Mouse (Mus musculus): ENCODE data around the gene Olfr805. TPM values are rescaled to one million over a fixed set of nuclear protein-coding genes. Genes with fewer than 3 reads are reported as not detected.

Olfr805 gene
- total RNA-seq (2021), result not detected
- long read RNA-seq, experiment 1, result 0 reads
- long read RNA-seq, experiment 2, result 0 reads

DNA sequence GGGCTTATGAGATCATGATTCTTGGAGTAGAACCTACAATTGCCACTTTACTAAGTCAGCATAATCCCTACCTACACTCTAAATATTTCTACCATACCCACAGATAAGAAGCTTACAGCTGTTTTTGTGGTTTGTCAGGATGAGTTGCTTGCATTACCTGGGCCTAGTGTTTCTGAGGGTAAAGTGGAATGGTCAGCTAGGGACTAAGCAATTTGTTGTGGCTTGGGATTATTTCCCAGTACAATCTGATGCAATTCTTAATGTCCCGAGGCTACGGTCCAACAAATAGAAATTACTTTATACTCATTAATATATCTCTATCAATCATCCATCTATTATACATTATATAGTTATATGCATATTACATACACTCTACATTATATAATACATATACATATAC is at the start of gene Olfr805:
TSS of gene Olfr805 (minus strand) at position 101 of the 400 bp plus-strand sequence.
- DNase-seq (ENCODE audit: low spot score), result no peak

DNA sequence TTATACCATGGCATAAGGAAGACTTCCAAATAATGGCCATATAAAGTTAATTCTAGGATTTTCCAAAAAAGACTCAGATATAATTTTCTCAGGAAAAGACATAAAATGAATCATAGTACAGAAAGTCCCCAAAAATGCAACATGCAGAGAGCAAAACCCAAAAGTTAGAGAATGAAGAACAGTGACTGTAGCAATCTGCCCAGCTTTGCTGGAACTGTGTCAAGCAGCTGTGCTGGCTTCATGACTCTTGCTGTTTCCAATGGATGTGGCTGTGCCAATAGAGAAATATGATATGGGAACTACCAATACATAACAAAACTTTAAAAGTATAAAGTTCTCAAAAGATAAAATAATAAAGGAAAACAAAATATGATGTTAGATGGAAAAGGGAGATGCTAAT is 48.9 kb upstream of the Olfr805 start:
- DNase-seq (ENCODE audit: low spot score), result peak; percentile 46

DNA sequence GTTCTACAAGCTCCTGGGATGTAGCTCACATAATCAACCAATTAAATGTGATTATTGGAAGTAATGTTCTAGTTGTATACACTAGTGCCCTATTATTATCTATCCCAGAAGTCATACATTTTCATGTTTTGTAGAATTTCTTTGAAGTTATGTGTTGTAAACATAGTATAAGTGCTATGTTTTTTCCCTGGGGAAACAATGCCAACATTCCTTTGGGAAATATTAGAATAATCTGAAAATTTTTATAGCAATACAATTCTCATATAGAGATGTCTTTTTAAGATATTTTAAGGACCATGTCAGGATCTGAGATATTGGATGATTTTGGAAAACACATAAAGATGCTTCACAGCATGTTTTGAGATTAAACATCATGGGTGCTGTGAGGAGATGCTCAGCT is 45.2 kb upstream of the Olfr805 start, which contains the start of gene Olfr809:
TSS of gene Olfr809 (plus strand) at position 301 of the 400 bp plus-strand sequence.
- DNase-seq (ENCODE audit: low spot score), result no peak

DNA sequence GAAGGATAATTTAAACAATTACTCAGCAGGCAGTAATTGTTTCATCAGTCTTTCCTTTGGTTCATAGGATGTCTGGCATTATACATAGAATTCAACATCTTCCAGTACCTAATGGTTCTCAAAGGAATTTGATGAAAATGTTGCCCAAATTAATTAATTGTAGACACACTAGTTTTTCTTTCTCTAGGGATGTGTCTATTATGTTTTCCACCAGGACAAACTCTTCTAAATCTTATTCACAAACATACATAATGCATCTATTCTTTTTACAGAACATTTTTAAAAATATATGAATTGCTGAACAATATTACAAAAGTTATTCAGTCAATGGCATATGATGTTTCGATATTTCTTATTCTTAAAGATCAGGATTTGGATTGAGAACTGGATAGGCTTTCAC is 36.0 kb upstream of the Olfr805 start, which contains the start of gene Olfr808:
TSS of gene Olfr808 (plus strand) at position 301 of the 400 bp plus-strand sequence.
- DNase-seq (ENCODE audit: low spot score), result no peak

DNA sequence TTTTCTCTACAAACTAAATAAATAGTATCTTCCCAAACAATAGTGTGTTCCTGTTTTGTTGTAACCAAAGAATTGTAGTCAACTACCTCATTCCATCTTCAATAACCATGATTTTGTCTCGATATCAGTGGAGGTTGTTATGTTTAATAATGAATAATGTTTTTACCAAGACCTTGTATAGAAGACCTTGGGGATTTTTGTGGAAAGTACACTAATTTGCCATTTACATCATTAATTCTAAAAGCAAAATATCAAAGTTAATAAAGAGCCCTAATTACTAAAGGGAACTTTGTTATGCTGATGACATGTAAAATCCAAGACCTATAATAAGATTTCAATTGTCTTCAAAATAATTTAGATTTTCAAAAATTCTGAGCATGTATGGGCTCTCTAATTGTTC is 28.5 kb upstream of the Olfr805 start, which contains the start of gene Olfr807:
TSS of gene Olfr807 (minus strand) at position 101 of the 400 bp plus-strand sequence.
- no peak for DNase-seq (ENCODE audit: low spot score)

DNA sequence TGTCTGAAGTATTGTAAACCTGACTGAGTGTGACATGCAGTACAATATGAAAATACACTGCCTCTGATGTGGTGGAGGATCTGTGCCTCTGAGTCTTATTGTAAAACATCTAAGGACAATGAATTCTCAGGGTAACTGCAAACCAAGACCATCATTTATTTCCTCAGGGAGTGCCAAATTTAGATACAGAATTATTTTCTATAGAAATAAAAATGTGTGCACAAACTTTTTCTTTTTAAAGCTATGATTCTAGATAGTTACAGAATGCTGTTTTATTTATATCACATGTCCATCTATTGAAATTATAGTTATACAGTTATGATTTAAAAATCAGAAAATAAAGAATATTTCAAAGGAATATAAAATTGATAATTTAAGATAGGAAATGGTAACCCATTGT is 12.6 kb upstream of the Olfr805 start, which contains the start of gene Olfr806:
TSS of gene Olfr806 (minus strand) at position 101 of the 400 bp plus-strand sequence.
- DNase-seq (ENCODE audit: low spot score), result no peak

DNA sequence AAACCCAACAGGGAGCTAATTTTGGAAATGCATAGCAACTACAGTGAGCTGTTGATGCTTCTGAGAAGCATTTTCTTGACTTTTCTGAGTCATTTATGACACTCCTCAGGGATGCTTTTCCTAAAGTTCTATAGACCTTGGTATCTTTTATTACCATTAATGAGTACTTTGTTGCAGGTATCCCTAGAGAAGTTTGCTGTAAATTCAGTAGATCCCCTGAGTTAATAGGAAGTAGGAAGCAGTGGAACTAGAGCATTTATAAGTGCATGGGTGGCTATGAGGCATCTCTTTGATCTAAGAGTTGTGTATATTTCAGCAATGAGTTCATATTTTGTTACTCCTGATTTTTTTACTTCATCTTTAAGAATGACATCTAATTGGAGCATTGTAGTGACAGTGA is 26.3 kb downstream of the Olfr805 start, which contains the start of gene Olfr804:
TSS of gene Olfr804 (plus strand) at position 301 of the 400 bp plus-strand sequence.
- DNase-seq (ENCODE audit: low spot score), result no peak

DNA sequence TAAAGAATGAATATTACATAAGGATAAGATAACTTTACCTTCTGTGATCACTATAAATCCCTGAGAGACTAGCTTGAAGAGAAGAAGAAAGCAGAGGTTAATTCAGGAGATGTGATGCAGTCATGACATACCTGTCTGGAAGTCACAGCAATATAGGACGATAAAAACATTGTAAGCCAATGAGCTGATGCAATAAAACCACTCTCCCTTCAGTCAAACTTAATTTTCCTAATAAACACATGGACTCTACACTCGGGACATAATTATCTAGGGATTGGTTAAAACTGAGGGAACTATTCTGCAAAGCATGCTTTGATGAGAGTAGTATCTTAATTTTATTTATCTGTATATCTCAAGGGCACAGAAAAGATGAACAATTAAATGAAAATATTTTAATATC is 35.0 kb downstream of the Olfr805 start, which contains the start of gene Olfr803:
TSS of gene Olfr803 (minus strand) at position 101 of the 400 bp plus-strand sequence.
- DNase-seq (ENCODE audit: low spot score), result no peak

DNA sequence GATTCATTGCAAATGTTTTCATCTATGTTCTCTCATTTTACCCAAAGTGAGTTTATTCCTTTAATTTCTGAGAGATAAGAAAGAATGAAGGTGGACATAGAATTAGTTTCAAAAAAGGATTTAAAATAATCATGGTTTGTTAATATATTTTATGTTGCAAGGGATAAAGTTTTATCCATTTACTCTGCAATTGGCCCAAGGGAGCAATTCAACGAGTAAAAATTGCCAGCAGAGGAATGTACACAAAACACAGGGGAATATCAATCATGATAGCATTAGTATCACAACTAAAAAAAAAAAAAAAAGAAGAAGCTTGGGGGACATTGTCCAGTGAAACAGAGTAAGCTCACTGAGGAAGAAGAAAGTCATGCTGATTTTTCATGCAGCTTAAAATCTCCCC is 41.1 kb downstream of the Olfr805 start, which contains the start of gene Olfr802:
TSS of gene Olfr802 (minus strand) at position 101 of the 400 bp plus-strand sequence.
- DNase-seq (ENCODE audit: low spot score), result no peak

DNA sequence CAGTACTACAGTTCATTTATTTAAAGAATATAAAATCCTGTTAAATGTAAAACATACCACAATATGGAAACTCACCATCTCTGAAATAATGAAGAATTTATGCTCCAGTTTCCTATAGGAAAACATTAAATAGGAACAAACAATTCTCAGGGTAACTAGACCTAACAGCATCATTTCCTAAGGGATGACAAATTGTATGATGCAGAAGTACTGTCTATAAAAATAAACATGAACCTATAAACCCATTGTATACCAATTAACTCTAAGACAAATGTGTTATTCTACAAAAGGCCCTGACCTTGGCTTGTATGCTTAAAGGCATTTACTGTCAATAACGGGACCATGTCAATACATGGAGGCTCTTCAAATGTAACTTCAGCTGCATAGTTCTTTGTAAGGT is 55.4 kb downstream of the Olfr805 start, which contains the start of gene Olfr801:
TSS of gene Olfr801 (minus strand) at position 101 of the 400 bp plus-strand sequence.
- no peak for DNase-seq (ENCODE audit: low spot score)

Small RNAs within 50 kb of the gene (microRNA-seq; reads per million reads assigned to microRNA genes)
- gene Gm24485, result not detected

Other genes starting within 250 kb of the Olfr805 start
- gene Olfr789, start 244.6 kb downstream of the Olfr805 start, total RNA-seq (2021), result not detected
- gene Olfr790, start 230.9 kb downstream of the Olfr805 start, total RNA-seq (2021), result not detected
- gene Olfr791, start 207.6 kb downstream of the Olfr805 start, total RNA-seq (2021), result not detected
- not detected for gene Olfr792, start 190.2 kb downstream of the Olfr805 start, total RNA-seq (2021)
- gene Olfr794, start 161.7 kb downstream of the Olfr805 start, total RNA-seq (2021), result not detected
- gene Olfr796, start 116.8 kb downstream of the Olfr805 start, total RNA-seq (2021), result not detected
- gene Olfr798, start 101.4 kb downstream of the Olfr805 start, total RNA-seq (2021), result not detected
- gene Olfr799, start 91.9 kb downstream of the Olfr805 start, total RNA-seq (2021), result not detected
- not detected for gene Olfr800, start 71.7 kb downstream of the Olfr805 start, total RNA-seq (2021)
- gene Olfr801, start 55.5 kb downstream of the Olfr805 start, total RNA-seq (2021), result not detected
- not detected for gene Olfr802, start 41.2 kb downstream of the Olfr805 start, total RNA-seq (2021)
- gene Olfr803, start 35.1 kb downstream of the Olfr805 start, total RNA-seq (2021), result not detected
- not detected for gene Olfr804, start 26.2 kb downstream of the Olfr805 start, total RNA-seq (2021)
- not detected for gene Olfr806, start 12.5 kb upstream of the Olfr805 start, total RNA-seq (2021)
- not detected for gene Olfr807, start 28.4 kb upstream of the Olfr805 start, total RNA-seq (2021)
- gene Olfr808, start 36.1 kb upstream of the Olfr805 start, total RNA-seq (2021), result not detected
- not detected for gene Olfr809, start 45.3 kb upstream of the Olfr805 start, total RNA-seq (2021)
- not detected for gene Olfr810, start 65.5 kb upstream of the Olfr805 start, total RNA-seq (2021)
- not detected for gene Olfr811, start 75.0 kb upstream of the Olfr805 start, total RNA-seq (2021)
- not detected for gene Olfr812, start 116.7 kb upstream of the Olfr805 start, total RNA-seq (2021)
- not detected for gene Olfr813, start 126.0 kb upstream of the Olfr805 start, total RNA-seq (2021)
- gene Olfr814, start 150.5 kb upstream of the Olfr805 start, total RNA-seq (2021), result not detected
- not detected for gene Olfr815, start 176.5 kb upstream of the Olfr805 start, total RNA-seq (2021)
- not detected for gene Olfr816, start 186.2 kb upstream of the Olfr805 start, total RNA-seq (2021)
- gene Olfr818, start 219.7 kb upstream of the Olfr805 start, total RNA-seq (2021), result not detected
- gene Olfr819, start 237.9 kb upstream of the Olfr805 start, total RNA-seq (2021), result not detected
- gene Olfr247, start 246.8 kb upstream of the Olfr805 start, total RNA-seq (2021), result not detected